Mouse (Mus musculus) liver, embryonic 16.5 days (tissue): ENCODE data around the gene Slco1a5. TPM values are rescaled to one million over a fixed set of nuclear protein-coding genes. Genes with fewer than 3 reads are reported as not detected.

ENCODE experiments used
- ATAC-seq: fragments of 200-750 bp; cut with Nextera tagmentation; 2 replicates; pipeline ENCODE4 v1.8.0; 2017; ENCODE audit warnings: low read depth, mild to moderate bottlenecking, moderate number of reproducible peaks, moderate library complexity
- H3K27ac ChIP-seq: fragments of 300-500 bp; sonication (generic); 2 replicates; pipeline ENCODE4 v1.5.1; 2014; ENCODE audit warnings: mild to moderate bottlenecking, low read length
- H3K27me3 ChIP-seq: fragments of 300-500 bp; sonication (generic); 2 replicates; pipeline ENCODE4 v1.6.1; 2014; ENCODE audit warnings: low read depth, low read length, mixed read lengths; ENCODE audit not compliant: control insufficient read depth, insufficient read depth
- H3K36me3 ChIP-seq: fragments of 300-500 bp; sonication (generic); 2 replicates; pipeline ENCODE4 v1.6.1; 2014; ENCODE audit warnings: mild to moderate bottlenecking; ENCODE audit not compliant: control insufficient read depth, insufficient read depth
- H3K4me1 ChIP-seq: fragments of 300-500 bp; sonication (generic); 2 replicates; pipeline ENCODE4 v1.6.1; 2014; ENCODE audit warnings: low read depth, low read length, mixed read lengths; ENCODE audit not compliant: control insufficient read depth
- H3K4me2 ChIP-seq: fragments of 300-500 bp; sonication (generic); 2 replicates; pipeline ENCODE4 v1.6.1; 2014; ENCODE audit warnings: low read depth, low read length, mixed read lengths
- H3K4me3 ChIP-seq: fragments of 300-500 bp; sonication (generic); 2 replicates; pipeline ENCODE4 v1.5.1; 2014; ENCODE audit warnings: low read depth, mild to moderate bottlenecking, low read length
- H3K9ac ChIP-seq: fragments of 300-500 bp; sonication (generic); 2 replicates; pipeline ENCODE4 v1.6.1; 2014; ENCODE audit warnings: low read depth, low read length
- H3K9me3 ChIP-seq: fragments of 300-500 bp; sonication (generic); replicated peaks from 2 replicates; pipeline ENCODE4 v1.6.1; 2016; ENCODE audit warnings: low read length; ENCODE audit not compliant: control insufficient read depth
- WGBS: fragments of 180-500 bp; shearing (Covaris S2); extraction: QIAGEN DNeasy Blood & Tissue Kit; methylation state at CpG from one replicate; pipeline ENCODE4 v1.1.7; 2014; ENCODE audit not compliant: insufficient replicate concordance; 5-methylcytosine and 5-hydroxymethylcytosine counted together
- polyA plus RNA-seq: library from polyadenylated mRNA; unstranded; fragments of >200 nt; fragmentation: Nextera tagmentation; extraction: Ambion mirVana; gene quantifications from 2 replicates; pipeline ENCODE4 v1.2.1, GENCODE M21; 2015

Slco1a5 gene
- polyA plus RNA-seq, 1 experiment from 2014 or later = 0.05 TPM

DNA sequence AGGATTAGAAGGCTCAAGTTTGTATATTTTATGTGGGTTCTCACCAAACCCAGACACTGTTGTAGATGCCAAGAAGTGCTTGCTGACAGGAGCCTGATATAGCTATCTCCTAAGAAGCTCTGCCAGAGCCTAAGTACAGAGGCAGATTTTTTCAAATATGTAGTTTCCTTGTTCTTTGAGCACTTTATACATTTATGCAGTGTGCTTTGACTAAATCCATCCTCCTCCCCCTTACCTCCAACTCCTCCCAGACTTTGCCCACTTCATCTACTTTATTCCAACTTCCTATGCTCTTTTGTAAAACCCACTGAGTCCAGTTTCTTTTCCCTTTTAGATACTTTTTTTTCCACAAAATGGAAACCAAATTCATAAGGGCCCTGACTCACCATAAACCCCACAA, 102.6 kb downstream of the Slco1a5 start:
- Histone ChIP-seq H3K9me3 (no peaks in the 10 kb centered on the region), H3K9ac (no peak overlapping the region), H3K27ac (no peak overlapping the region), H3K36me3 (no peaks in the 10 kb centered on the region), H3K4me3 (no peak overlapping the region), H3K4me1 (no peaks in the 10 kb centered on the region), H3K4me2 (no peak overlapping the region), H3K27me3 (no peaks in the 10 kb centered on the region)
- no peak for ATAC-seq

DNA sequence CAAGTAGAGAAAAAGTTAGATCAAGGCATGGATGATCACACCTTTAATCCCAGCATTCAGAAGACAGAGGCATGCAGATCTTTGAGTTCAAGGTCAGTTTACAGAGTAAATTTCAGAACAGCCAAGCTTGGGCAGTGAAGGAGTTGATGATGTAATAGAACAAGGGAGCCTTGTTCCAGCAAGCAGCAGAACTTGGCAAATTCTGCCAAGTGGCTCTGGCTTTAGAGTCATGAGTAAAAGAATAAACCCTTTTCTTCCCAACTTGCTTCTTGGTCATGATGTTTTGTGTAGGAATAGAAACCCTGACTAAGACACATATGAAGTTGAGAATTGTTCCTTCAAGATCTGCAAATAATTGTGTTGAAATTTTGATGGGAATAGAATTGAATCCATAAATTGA, 111.0 kb downstream of the Slco1a5 start:
- Histone ChIP-seq H3K9ac (no peak overlapping the region), H3K27ac (no peak overlapping the region), H3K36me3 (no peaks in the 10 kb centered on the region), H3K4me1 (no peaks in the 10 kb centered on the region), H3K9me3 (no peaks in the 10 kb centered on the region), H3K27me3 (no peaks in the 10 kb centered on the region), H3K4me2 (no peak overlapping the region), H3K4me3 (no peak overlapping the region)
- no peak for ATAC-seq

DNA sequence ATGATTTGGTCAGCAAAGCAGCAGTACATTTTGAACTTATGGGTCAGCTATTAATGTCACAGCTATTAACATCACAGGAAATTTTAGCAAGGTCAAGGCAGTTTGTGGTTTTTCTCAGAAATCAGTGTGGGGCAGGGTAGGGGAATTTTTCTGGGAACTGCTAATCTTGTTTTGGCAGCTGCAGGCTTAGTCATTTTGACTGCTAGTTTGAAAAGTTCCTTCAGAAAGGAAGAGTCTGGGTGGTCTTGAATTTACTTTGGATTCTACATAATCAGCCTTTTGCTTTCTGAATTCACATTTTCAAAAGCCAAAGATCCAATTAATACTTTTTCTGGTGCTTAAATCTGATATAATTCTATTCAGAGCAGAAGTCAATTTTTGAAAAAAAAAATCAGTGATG, 113.0 kb downstream of the Slco1a5 start:
- ATAC-seq = no peak
- H3K4me2 ChIP-seq = no peak overlapping the region
- H3K36me3 ChIP-seq = no peaks in the 10 kb centered on the region
- H3K9ac ChIP-seq = no peak overlapping the region
- no peaks in the 10 kb centered on the region for H3K9me3 ChIP-seq
- no peak overlapping the region for H3K27ac ChIP-seq
- no peaks in the 10 kb centered on the region for H3K4me1 ChIP-seq
- no peaks in the 10 kb centered on the region for H3K27me3 ChIP-seq
- H3K4me3 ChIP-seq = no peak overlapping the region

DNA sequence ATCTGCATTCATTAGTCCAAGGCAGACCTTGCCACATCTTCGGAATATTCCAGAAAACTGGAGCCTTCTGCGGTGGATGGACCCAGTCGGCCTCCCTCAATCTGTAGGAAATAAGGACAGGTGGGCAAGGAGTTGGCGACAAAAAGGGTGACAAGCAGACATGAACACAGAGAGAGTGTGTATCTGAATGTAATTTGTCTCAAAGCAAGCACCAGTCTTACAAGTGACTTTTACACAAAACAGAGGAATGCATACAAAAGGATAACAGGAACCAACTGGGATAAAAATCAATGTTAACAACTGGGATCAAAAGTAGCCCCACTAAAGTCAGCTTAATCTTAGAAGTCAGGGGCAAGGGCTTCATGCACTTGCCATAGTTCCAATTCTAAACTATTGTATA, 114.4 kb downstream of the Slco1a5 start, which contains the start of gene Slco1a6:
Gene Slco1a6, minus strand, starts transcription at position 101 of the 400 bp plus-strand sequence.
- H3K27me3 ChIP-seq = no peaks in the 10 kb centered on the region
- no peaks in the 10 kb centered on the region for H3K36me3 ChIP-seq
- H3K9me3 ChIP-seq = no peaks in the 10 kb centered on the region
- H3K4me1 ChIP-seq = no peaks in the 10 kb centered on the region
- H3K9ac ChIP-seq = no peak within 1 kb of the TSS
- H3K27ac ChIP-seq = no peak within 1 kb of the TSS
- no peak for ATAC-seq
- WGBS = 63% methylated on average over 4 of the region's 4 CpGs
- no peak within 1 kb of the TSS for H3K4me2 ChIP-seq
- H3K4me3 ChIP-seq = no peak within 1 kb of the TSS

DNA sequence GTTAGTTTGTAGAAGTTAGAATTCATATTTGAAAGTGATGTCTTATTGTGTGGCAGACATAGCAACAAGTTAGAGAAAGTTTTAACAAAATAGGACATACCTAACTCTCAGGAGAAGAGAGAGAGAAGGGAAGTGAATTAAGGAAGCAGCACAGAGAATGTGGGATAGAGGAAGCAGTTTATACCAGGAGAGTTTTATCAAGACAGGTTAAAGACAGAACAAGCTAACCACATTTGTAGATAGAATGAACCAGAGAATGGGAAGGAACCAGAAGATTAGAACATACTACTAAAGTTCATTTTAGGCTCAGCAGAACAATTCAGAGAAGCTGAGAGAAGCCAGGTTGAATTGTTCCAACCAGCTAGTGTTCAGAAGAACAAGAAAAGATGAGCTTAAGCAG, 122.3 kb downstream of the Slco1a5 start:
- Histone ChIP-seq H3K4me2 (no peak overlapping the region), H3K9ac (no peak overlapping the region), H3K9me3 (no peaks in the 10 kb centered on the region), H3K36me3 (no peaks in the 10 kb centered on the region), H3K27ac (no peak overlapping the region), H3K4me3 (no peak overlapping the region), H3K27me3 (no peaks in the 10 kb centered on the region), H3K4me1 (no peaks in the 10 kb centered on the region)
- ATAC-seq = no peak

DNA sequence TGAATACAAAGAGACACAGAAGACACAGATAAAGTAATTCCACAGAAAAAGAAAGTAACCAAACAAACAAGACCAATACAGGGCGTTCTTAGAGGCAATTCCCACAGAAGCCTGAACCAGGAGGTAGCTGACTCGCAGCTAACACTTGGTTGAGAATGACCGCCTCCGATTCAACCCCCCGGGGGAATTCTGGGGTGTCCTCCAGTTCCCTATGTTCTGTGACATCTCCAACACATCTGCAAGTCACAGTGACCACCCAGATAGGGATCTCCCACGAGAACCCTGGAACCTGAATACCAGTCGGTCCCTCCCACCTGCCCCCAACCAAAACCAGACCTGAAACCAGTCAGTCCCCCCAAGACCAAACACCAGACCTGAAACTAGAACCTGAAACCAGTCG, 128.5 kb downstream of the Slco1a5 start:
- no peak for ATAC-seq

DNA sequence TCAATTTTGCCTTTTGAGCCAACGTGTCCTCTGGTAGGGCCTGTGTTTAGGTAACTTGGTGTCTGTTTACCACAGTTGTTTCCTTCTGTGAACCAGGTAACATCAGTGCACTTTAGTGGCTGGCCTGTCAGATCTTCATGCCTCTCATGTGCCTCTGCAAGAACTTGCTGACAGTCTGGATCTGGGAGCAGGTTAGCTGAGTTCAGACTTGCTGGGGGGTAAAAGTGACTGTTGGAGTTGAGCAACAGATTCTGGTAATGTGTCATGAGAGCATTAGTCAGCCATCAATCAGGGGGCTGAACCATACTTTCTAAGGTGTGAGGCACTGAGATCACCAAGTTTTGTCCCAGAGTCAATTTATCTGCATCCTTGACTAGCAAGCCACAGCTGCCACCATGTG, 130.8 kb downstream of the Slco1a5 start:
- Histone ChIP-seq H3K27ac (no peak overlapping the region), H3K9ac (no peak overlapping the region), H3K4me2 (no peak overlapping the region), H3K9me3 (no peaks in the 10 kb centered on the region), H3K27me3 (no peaks in the 10 kb centered on the region), H3K4me3 (no peak overlapping the region), H3K4me1 (no peaks in the 10 kb centered on the region), H3K36me3 (no peaks in the 10 kb centered on the region)
- WGBS = 39% methylated on average over 1 of the region's 1 CpGs
- no peak for ATAC-seq

More for the DNA sequence above, 128.5 kb downstream of the Slco1a5 start:
- Histone ChIP-seq H3K9ac (no peak overlapping the region), H3K36me3 (no peaks in the 10 kb centered on the region), H3K4me1 (no peaks in the 10 kb centered on the region), H3K27ac (no peak overlapping the region), H3K9me3 (no peaks in the 10 kb centered on the region), H3K4me2 (no peak overlapping the region), H3K27me3 (no peaks in the 10 kb centered on the region), H3K4me3 (no peak overlapping the region)
- WGBS = 60% methylated on average over 8 of the region's 8 CpGs

DNA sequence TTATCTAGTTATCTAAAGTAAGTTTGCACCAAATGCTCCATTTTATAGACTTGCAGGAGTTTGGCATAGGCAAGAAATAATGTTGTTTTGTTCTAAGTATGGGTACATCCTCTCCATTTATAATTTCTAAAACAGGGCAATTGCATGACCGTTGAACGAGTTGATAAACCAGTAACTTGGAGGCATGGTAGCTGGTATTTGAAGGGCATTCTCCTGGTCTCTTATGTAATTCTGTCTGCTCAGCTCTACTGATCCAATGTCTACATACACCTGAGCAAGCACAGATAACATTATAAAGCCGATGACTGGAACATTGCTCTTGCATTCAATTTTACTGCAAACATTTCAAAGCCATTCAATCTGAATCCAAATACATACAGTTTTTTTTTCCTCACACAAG, 135.4 kb downstream of the Slco1a5 start:
- H3K4me1 ChIP-seq = no peaks in the 10 kb centered on the region
- H3K4me3 ChIP-seq = no peak overlapping the region
- ATAC-seq = no peak
- 79% methylated on average over 3 of the region's 3 CpGs for WGBS
- H3K9me3 ChIP-seq = no peaks in the 10 kb centered on the region
- no peaks in the 10 kb centered on the region for H3K27me3 ChIP-seq
- no peak overlapping the region for H3K4me2 ChIP-seq
- H3K9ac ChIP-seq = no peak overlapping the region
- H3K36me3 ChIP-seq = no peaks in the 10 kb centered on the region
- no peak overlapping the region for H3K27ac ChIP-seq

DNA sequence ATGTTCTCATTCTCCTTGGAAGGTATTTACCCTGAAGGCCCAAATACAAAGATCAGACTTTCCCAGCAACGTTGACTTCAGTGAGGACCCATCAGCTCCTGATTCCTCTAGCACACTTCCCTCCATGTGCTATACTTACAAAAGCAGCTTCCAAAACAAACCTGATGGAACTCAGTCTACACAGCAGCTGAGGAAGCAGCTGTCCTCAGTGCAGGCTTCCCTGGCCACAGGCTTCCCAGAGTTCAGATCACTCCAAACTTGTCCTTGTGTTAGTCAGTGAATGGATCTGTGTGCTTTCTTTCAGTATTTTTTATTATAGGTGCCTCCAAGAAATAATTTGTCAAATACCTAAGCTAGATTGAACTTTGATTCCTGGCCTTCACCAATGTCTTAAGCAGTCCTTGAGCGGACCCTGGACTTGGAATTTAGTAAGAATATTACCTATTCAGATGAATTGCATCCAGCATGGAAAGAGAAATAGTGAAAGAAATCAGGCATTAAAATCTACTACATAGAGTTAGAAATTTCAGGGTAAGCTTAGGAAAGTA, 136.8 kb downstream of the Slco1a5 start:
- H3K9me3 ChIP-seq = no peaks in the 10 kb centered on the region
- H3K9ac ChIP-seq = no peak overlapping the region
- H3K4me3 ChIP-seq = no peak overlapping the region
- no peaks in the 10 kb centered on the region for H3K36me3 ChIP-seq
- H3K27ac ChIP-seq = no peak overlapping the region
- no peaks in the 10 kb centered on the region for H3K27me3 ChIP-seq
- ATAC-seq = no peak
- WGBS = 48% methylated on average over 2 of the region's 2 CpGs
- H3K4me2 ChIP-seq = no peak overlapping the region
- no peaks in the 10 kb centered on the region for H3K4me1 ChIP-seq
